Mouse (Mus musculus) cerebral cortex, adult 2 months (tissue): ENCODE data around the gene Top1.

Experiments used
- WGBS: fragments of 180-500 bp; shearing (Covaris S2); methylation state at CpG from one replicate; pipeline ENCODE4 v1.1.7; 2018; 5-methylcytosine and 5-hydroxymethylcytosine counted together

The Top1 gene

DNA sequence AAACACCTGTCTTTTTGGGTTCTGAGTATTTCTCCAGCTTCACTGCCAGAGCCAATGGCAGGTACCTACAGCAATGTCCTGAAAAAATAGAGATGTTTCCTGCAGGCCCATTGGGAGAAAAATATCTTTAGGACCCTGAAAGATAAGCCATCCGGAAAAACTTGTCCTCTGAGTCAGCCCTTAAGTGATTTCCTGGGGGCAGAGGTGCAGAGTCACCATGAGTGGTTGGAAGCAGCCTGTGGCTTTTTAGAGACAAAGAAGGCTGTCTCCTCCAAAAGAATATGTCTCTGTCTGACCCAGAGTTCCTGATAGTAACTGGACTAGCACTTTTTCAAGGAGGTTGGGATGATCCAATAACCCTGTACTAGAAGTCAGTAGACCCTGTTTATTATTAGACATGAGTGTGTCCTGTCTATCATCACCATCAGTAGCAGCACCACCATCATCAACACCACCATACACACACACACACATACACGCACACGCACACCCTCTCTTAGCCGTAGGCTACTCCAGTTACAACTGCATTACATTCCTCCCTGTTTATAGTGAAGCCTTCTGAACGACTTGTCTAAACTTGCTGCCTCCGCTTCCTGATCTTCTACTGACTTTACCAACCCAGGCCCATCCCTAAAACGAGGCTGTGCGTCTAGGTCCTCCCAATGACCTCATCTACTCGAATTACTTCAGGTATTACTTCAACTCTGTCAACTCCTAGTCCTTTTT lies 14.7 kb upstream of the Top1 start:
- WGBS = 90% methylated on average over 9 of the region's 9 CpGs

DNA sequence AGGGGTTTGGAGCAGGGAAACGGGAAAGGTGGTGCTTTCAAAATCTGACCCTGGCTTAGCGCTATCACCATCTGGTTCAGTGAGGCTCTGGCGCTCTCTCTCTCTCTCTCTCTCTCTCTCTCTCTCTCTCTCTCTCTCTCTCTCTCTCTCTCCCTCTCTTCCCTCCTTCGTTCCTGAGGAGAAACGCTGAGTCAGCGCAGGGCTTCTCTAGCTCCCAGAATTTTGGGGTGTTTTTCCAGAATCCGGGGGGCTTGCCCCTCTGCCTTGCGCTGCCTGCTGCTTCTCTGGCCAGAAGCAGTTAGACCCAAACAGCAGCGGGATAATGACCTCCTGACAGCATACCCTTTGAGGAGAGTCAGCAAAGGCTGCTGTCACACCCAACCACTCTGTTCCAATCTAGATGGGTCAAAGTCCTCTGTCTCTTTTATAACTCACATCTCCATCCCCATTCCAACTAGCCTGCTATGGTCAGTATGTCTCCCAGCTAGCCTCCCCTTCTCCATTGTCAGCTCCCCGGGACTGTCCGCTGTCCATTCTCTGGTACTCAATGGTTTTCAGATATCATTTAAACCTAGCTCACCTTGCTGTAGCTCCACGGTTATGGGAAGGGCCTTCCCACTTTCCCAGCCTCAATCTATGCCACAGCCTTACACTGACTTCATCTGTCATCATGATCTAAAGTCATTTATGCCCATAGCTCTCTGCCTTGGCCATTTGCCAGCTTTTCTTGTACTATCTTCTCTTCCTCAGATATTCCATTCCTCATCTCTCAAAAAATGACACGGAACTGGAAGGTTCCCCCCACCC lies 5.6 kb upstream of the Top1 start:
- 86% methylated on average over 13 of the region's 13 CpGs for WGBS

DNA sequence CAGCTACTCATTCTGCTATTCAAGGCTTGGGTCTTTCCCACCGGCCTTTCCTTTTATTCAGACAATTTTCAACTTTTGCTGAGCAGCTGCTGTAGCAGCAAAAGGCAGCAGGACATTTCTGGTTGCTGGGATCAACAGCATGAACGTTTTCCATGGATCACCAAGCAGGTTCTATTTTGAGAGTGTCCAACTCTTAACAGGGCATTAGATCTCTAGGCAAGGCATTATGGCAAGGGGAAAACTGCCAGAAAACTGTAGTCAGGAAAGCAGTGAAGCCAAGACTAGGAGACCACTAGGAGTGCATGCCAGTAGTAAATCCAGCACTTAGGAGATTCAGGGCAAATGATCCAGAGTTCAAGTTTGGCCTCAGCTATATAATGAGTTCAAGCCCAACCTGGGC lies 4.5 kb upstream of the Top1 start:
- WGBS = 53% methylated on average over 2 of the region's 2 CpGs

DNA sequence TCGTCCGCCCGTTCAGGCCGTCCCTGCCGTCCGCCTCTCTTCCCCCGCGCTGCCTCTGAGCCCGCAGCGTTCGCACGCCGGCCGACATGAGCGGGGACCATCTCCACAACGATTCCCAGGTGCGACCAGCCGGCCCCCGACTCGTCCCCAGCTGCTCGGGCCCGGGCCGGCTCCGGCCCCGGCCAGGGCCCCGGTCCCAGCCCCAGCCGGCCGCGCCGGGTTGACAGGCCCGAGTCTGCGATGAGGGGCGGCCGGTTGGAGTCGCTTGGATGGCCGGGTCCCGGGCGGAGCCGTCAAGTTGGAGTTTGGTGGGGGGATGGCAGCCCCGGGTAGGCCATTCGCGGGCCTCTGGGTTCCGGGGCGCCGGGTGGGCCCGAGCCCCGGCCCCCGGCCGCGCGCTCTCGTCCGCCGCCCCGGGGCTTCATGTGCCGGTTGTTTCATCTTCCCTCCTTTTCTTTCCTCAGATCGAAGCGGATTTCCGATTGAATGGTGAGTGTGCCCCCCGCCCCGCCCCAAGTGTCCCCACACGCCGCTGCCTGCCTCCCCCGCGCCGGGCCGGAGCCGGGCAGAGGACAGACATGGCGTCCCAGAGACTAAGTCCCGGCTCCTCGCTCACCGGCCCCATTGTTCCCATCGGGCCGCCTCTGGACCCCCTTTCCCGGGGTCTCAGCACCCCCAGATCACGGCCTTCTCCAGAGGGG lies 606 bp downstream of the Top1 start:
- WGBS = under 1% methylated on average over 76 of the region's 76 CpGs

DNA sequence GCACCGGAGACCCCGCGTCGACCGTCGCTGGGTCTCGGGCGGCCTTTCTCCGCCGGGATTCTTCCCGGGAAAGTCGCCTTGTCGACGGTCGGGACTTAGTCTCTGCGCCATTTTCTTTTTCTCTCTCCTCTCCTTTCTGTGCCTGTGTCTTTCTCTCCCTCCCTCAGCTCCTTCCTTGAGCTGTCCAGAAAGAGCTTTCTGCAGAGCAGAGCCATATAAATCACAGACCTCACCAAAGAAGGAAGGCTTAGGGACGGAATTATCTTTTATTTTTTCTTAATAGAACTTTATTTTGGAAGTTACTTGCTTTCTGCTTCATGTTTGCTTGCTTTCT lies 1.1 kb downstream of the Top1 start:
- WGBS = 0% methylated on average over 17 of the region's 17 CpGs

GRCm38 (mm10) chr2:160648097-160648496 lies 2.4 kb downstream of the Top1 start:
- 30% methylated on average over 2 of the region's 2 CpGs for WGBS

DNA sequence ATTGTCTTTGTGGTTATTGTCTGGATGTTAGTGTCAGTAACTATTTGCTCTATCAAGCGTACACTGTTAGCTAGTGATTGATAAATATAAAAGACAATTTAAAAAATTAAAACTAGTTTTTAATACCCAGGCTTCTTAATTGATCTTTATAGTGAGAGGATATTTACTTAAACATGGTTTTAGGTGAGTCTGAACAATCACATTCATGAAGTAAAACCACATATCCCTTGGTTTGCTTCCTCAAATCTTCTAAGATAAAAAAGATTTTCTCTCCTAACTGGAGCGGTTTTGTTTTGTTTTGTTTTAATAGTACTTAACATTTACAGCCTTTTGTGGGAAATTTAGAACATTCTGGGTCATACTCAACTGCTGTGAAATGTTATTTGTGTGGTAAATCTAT lies 3.4 kb downstream of the Top1 start:
- 58% methylated on average over 2 of the region's 2 CpGs for WGBS

- 32% methylated on average over 2 of the region's 2 CpGs for WGBS
Observed at GRCm38 (mm10) chr2:160651165-160651564, 5.5 kb downstream of the Top1 start.

GRCm38 (mm10) chr2:160653218-160653617 lies 7.5 kb downstream of the Top1 start:
- 62% methylated on average over 2 of the region's 2 CpGs for WGBS

GRCm38 (mm10) chr2:160655561-160655960 lies 9.9 kb downstream of the Top1 start:
- WGBS = 58% methylated on average over 1 of the region's 1 CpGs

- WGBS = 28% methylated on average over 1 of the region's 1 CpGs
Observed at GRCm38 (mm10) chr2:160656234-160656633, 10.5 kb downstream of the Top1 start.

DNA sequence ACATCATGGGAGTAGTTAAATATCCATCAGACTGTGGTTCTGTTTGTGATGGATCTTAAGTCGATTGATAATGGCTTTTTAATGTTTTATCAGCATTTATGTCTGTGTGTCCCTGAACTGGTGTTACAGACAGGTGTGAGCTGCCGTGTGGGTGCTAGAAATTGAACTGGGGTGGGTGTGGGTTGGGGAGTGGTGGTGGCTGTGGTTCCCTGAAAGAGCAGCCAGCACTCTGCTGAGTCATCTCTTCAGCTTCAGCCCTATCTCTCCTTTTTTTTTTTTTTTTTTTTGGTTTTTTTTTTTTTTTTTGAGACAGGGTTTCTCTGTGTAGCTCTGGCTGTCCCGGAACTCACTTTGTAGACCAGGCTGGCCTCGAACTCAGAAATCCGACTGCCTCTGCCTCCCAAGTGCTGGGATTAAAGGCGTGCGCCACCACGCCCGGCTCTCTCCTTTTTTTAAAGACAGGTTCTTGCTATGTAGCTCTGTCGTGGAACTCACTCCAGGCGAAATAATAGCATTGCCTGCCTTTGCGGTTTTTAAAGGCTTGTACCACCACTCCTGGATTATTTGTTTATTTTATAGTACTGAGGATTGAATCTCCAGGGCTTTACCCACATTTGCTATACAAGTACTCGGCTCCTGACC lies 12.2 kb downstream of the Top1 start:
- 78% methylated on average over 13 of the region's 13 CpGs for WGBS

GRCm38 (mm10) chr2:160664986-160665385 lies 19.3 kb downstream of the Top1 start:
- WGBS = 92% methylated on average over 2 of the region's 2 CpGs

DNA sequence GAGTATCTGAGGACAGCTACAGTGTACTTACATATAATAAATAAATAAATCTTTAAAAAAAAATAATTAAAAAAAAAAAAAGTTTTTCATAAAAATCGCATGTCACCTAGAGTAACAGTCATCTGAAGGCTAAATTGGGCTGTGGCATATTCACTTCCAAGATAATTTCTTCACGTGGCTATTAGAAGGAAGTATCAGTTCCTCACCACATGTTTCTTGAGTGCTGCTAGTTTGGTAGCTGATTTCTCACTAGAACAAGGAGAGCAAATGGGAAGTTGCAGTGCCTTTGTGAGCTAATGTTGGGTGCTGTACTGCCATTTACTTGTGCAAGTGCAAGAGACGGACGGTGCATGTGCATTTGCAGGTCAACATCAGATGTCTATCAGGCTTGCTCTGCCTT lies 21.6 kb downstream of the Top1 start:
- WGBS = 79% methylated on average over 4 of the region's 4 CpGs

DNA sequence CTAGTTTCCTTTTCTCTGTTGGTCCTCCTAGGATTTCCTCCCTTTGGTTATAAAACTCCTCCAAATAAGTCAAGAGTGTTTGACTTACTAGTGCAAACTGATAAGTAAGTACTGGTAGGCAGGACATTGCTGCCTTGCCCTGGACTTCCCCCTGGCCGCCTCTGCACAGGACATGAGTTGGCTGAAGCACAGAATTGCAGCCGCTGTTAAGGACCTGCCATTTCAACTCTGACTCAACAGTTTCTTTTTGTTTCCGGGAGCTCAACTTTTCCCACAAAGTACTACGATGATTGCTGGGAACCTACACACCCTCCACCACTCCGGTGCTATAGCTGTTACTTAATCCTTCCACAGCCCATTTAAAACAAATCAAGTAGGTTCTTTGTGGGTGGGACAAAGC lies 54.6 kb downstream of the Top1 start:
- WGBS = 26% methylated on average over 5 of the region's 5 CpGs

GRCm38 (mm10) chr2:160701603-160702002 lies 55.9 kb downstream of the Top1 start:
- WGBS = 31% methylated on average over 3 of the region's 3 CpGs

GRCm38 (mm10) chr2:160707673-160708072 lies 62.0 kb downstream of the Top1 start:
- 57% methylated on average over 3 of the region's 3 CpGs for WGBS

DNA sequence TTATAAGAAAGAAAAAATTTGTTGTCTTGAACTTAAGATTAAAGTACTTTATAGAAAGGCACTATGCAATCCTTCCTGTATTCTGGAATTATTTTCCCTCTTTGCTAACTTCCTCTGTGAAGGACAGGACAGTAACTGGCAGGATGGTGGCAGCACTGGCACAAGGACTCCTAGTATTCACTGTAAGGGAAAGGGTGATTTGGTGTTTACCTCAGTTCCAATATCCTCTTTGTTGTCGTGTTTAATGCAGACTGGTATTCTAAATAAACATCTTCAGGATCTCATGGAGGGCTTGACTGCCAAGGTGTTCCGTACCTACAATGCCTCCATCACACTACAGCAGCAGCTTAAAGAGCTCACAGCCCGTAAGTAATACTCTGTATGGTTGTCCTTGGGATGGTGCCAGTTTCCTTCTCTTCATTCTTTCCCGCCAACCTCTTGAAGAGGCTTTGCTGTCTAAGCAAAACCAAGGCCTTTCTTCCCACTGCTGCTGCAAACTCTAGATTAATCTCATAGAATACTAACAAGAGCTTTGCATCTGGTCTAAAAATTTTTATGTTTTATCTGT lies 69.9 kb downstream of the Top1 start:
- 31% methylated on average over 4 of the region's 4 CpGs for WGBS

GRCm38 (mm10) chr2:160717269-160717668 lies 71.6 kb downstream of the Top1 start:
- 69% methylated on average over 5 of the region's 5 CpGs for WGBS

- 32% methylated on average over 3 of the region's 3 CpGs for WGBS
Observed at GRCm38 (mm10) chr2:160718811-160719210, 73.1 kb downstream of the Top1 start.

DNA sequence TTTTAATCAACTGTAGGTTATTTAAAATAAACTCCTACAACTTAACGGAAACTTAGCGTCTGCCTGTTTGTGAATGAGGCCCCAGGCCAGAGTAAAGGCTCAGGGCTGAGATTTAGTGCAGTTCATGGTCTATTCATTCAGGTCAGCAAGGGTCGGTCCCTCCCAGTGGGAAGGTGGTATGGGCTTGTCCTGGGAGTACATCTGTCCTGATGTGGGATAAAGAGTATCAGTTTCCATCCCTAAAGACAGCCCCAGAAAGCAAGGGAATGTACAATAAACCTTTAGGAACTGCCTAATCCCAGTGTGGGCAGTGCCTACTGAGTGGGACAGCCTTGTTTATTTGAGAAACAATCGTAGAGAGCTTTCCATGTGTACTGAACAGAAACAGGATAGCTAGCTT lies 77.0 kb downstream of the Top1 start:
- WGBS = 66% methylated on average over 4 of the region's 4 CpGs
